Mouse (Mus musculus) liver, adult 2 months (tissue): ENCODE measurements around the gene 4930503B20Rik. TPM values are rescaled to one million over a fixed set of nuclear protein-coding genes. Genes with fewer than 3 reads are reported as not detected.
A peak's percentile ranks its signal among the peaks of the same experiment; 100 is the strongest.

Experiments
- DNase-seq: peaks from one replicate; pipeline ENCODE4 v3.0.0-alpha.2; 2011; ENCODE audit warnings: low read depth, low spot score; ENCODE audit errors: extremely low read depth
- H3K27ac ChIP-seq: fragments of 200-500 bp; replicated peaks from 2 replicates; pipeline ENCODE4 v1.5.1; 2012; ENCODE audit warnings: low read depth, mild to moderate bottlenecking, control low read depth, inconsistent platforms, low read length; ENCODE audit not compliant: insufficient read depth
- H3K27me3 ChIP-seq: fragments of 200-500 bp; 2 replicates; pipeline ENCODE4 v1.6.1; 2012; ENCODE audit warnings: mild to moderate bottlenecking, moderate library complexity, low read length, inconsistent platforms; ENCODE audit not compliant: control insufficient read depth, insufficient read depth
- H3K36me3 ChIP-seq: fragments of 200-500 bp; 2 replicates; pipeline ENCODE4 v1.6.1; 2012; ENCODE audit warnings: low read length, inconsistent platforms; ENCODE audit not compliant: control insufficient read depth, insufficient read depth
- H3K4me1 ChIP-seq: fragments of 200-500 bp; 2 replicates; pipeline ENCODE4 v1.6.1; 2011; ENCODE audit warnings: low read length; ENCODE audit not compliant: control insufficient read depth, insufficient read depth
- H3K4me3 ChIP-seq: fragments of 200-500 bp; 2 replicates; pipeline ENCODE4 v1.5.1; 2011; ENCODE audit warnings: low read depth, mild to moderate bottlenecking, control low read depth, low read length, moderate library complexity; ENCODE audit not compliant: insufficient read depth
- H3K79me2 ChIP-seq: fragments of 200-500 bp; 2 replicates; pipeline ENCODE4 v1.6.1; 2012; ENCODE audit warnings: inconsistent platforms, mild to moderate bottlenecking, low read length, moderate library complexity; ENCODE audit not compliant: control insufficient read depth, insufficient read depth
- H3K9ac ChIP-seq: fragments of 200-500 bp; 2 replicates; pipeline ENCODE4 v1.6.1; 2012; ENCODE audit warnings: low read depth, mild to moderate bottlenecking, control low read depth, inconsistent platforms, low read length
- CTCF ChIP-seq: fragments of 200-500 bp; IDR thresholded peaks from 2 replicates; pipeline ENCODE4 v1.5.1; 2011; ENCODE audit warnings: low read depth, low read length, control low read depth
- POLR2A ChIP-seq: fragments of 200-500 bp; IDR thresholded peaks from 2 replicates; pipeline ENCODE4 v1.6.1; 2011; ENCODE audit warnings: low read length, control low read depth; ENCODE audit not compliant: insufficient read depth; ENCODE audit errors: extremely low read depth
- WGBS: fragments of 180-500 bp; shearing (Covaris S2); methylation state at CpG from one replicate; pipeline ENCODE4 v1.1.7; 2018; 5-methylcytosine and 5-hydroxymethylcytosine counted together
- polyA plus RNA-seq: library from polyadenylated mRNA; depleted of rRNA; stranded (reverse); fragments of >200 nt; gene quantifications from 2 replicates; pipeline ENCODE4 v1.2.3, GENCODE M21; 2012
- total RNA-seq: library from RNA; depleted of rRNA; stranded (reverse); fragments of >200 nt; gene quantifications from 2 replicates; pipeline ENCODE4 v1.2.3, GENCODE M21; 2014

The 4930503B20Rik gene
- total and polyA plus RNA-seq, 2 experiments: not detected

- Histone ChIP-seq H3K27ac (no peak overlapping the region), H3K4me3 (no peak overlapping the region), H3K4me1 (no peaks in the 10 kb centered on the region; the same call in 1 of the 2 replicates), H3K9ac (no peak overlapping the region), H3K36me3 (peaks cover 85% of the 10 kb centered on the region), H3K27me3 (no peaks in the 10 kb centered on the region), H3K79me2 (no peaks in the 10 kb centered on the region)
- no peak for TF ChIP-seq POLR2A
- TF ChIP-seq CTCF: no peak
- DNase-seq: peak; percentile 37
- 87% methylated on average over 11 of the region's 11 CpGs for WGBS
These were observed 29.2 kb downstream of the 4930503B20Rik start for GRCm38 (mm10) chr3:146621966-146622365.

DNA sequence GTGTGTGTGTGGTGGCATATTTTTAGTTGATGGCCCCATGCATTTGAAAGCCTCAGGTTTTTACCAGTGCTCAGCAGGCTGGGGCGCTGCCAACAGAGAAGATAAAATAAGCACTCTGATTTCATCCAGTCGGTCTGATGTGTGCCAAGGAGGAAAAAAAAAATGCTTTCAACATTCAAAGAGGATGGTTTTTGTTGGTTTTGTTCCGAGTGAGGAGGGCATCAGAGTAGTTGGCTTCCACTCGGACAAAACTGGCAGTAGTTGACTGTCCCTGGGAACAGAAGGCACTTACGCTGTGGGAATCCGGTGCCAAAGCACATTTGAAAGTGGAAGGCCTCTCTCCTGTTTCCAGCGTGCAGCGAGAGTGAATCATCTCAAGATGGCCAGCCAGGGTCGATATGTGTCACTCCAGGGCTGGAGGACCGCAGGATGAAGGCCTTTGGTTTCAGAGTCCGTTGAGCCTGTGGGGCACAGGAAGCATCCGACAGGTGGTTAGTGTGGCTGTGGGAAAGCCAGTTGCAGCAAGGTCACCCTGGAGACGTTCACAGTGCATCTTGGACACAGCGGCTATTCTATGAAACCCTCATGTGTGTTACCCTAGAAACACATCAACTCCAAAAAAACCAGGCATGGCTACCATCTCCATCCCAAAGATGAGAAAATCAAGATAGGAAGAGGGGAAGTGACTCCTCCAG lies 30.4 kb downstream of the 4930503B20Rik start:
- H3K27ac ChIP-seq: no peak overlapping the region
- H3K4me1 ChIP-seq: no peaks in the 10 kb centered on the region; the same call in 1 of the 2 replicates
- H3K27me3 ChIP-seq: no peaks in the 10 kb centered on the region
- TF ChIP-seq CTCF: no peak
- no peak for TF ChIP-seq POLR2A
- 41% methylated on average over 14 of the region's 14 CpGs for WGBS
- H3K79me2 ChIP-seq: no peaks in the 10 kb centered on the region
- H3K4me3 ChIP-seq: no peak overlapping the region
- H3K36me3 ChIP-seq: peaks cover 79% of the 10 kb centered on the region
- DNase-seq: peak; percentile 64
- no peak overlapping the region for H3K9ac ChIP-seq

GRCm38 (mm10) chr3:146620101-146620500 lies 31.0 kb downstream of the 4930503B20Rik start:
- no peak for DNase-seq
- Histone ChIP-seq H3K27ac (peak overlapping the region; percentile 16; the same call in 1 of the 2 replicates), H3K79me2 (no peaks in the 10 kb centered on the region), H3K36me3 (peaks cover 76% of the 10 kb centered on the region), H3K9ac (no peak overlapping the region), H3K4me1 (no peaks in the 10 kb centered on the region; the same call in 1 of the 2 replicates), H3K27me3 (no peaks in the 10 kb centered on the region), H3K4me3 (no peak overlapping the region)
- 71% methylated on average over 10 of the region's 10 CpGs for WGBS
- TF ChIP-seq CTCF (no peak), POLR2A (no peak)

GRCm38 (mm10) chr3:146618357-146618756 lies 32.8 kb downstream of the 4930503B20Rik start:
- no peaks in the 10 kb centered on the region for H3K79me2 ChIP-seq
- no peak overlapping the region for H3K4me3 ChIP-seq
- TF ChIP-seq CTCF: no peak
- TF ChIP-seq POLR2A: no peak
- H3K27me3 ChIP-seq: no peaks in the 10 kb centered on the region
- peaks cover 2% of the 10 kb centered on the region; the same call in 1 of the 2 replicates for H3K4me1 ChIP-seq
- WGBS: 62% methylated on average over 4 of the region's 4 CpGs
- H3K36me3 ChIP-seq: peaks cover 71% of the 10 kb centered on the region
- no peak overlapping the region for H3K9ac ChIP-seq
- H3K27ac ChIP-seq: no peak overlapping the region
- DNase-seq: peak; percentile 58

GRCm38 (mm10) chr3:146617946-146618345 lies 33.2 kb downstream of the 4930503B20Rik start:
- no peaks in the 10 kb centered on the region for H3K79me2 ChIP-seq
- no peaks in the 10 kb centered on the region for H3K27me3 ChIP-seq
- peak; percentile 57 for DNase-seq
- peaks cover 2% of the 10 kb centered on the region; the same call in 1 of the 2 replicates for H3K4me1 ChIP-seq
- TF ChIP-seq CTCF: no peak
- no peak overlapping the region for H3K4me3 ChIP-seq
- no peak overlapping the region for H3K9ac ChIP-seq
- H3K27ac ChIP-seq: no peak overlapping the region
- H3K36me3 ChIP-seq: peaks cover 70% of the 10 kb centered on the region
